Mouse (Mus musculus): ENCODE results near the gene Gm48552. TPM values are rescaled to one million over a fixed set of nuclear protein-coding genes. Genes with fewer than 3 reads are reported as not detected.

Gene Gm48552
- total and polyA plus RNA-seq, 3 experiments = 0.46 to 1.1 (median 0.98) TPM

DNA sequence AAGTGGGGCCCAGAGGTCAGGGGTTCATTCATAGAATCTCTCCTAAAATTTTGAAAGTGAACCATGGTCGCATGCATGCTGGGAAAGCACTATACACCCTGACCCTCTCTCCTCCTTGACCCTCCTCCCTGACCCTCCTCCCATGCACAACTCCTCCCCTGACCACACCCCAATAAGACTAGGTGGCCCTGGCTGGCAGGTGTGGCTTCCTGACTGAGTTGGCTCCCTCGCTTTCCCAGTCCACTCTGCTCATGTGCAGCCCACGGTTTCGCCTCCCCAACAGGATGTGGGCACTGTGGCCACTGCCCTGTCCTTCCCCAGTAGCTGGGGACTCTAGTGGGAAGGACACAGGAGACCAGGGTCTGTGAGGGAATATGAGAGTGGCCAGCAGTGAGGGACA is 21.5 kb downstream of the Gm48552 start:
- no peak overlapping the region for H3K9ac ChIP-seq (ENCODE audit: insufficient read depth, low read depth)
- H3K36me3 ChIP-seq (replicated peaks in 1 of 2; ENCODE audit: control insufficient read depth in 1 of 2, insufficient read depth in 1 of 2, low read length in 1 of 2) = peaks cover 39 to 55% of the 10 kb centered on the region in 2 experiments

DNA sequence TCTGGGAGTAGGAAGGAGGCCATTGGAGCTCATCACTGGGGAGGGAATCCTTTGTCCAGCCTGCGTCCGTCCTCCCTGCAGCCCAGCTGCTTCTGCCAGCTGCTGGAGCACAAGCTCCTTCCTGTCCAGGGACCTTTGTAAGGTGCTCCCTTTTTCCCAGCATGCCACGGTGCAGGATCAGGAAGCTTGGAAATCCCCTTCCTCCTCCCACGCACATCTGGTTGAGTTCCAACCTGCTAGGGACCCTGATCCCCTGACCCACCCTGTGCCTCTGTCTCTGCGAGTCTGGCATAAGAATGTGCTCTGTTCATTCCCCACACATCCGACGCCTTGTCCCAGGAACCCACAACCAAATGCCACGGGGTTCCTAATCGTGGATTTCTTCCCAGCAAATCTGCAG is 22.2 kb downstream of the Gm48552 start:
- H3K79me2 ChIP-seq (replicated peaks; ENCODE audit: control insufficient read depth, extremely low read depth, insufficient read depth, poor library complexity, severe bottlenecking) = 0 out of 2 replicates have a peak, but pooled peaks cover 5% of the 10 kb centered on the region
- TF ChIP-seq CHD2 (IDR thresholded peaks at IDR 0.05; ENCODE audit: low read length) (no peak), JUND (conservative IDR thresholded peaks at IDR 0.05; ENCODE audit: low read depth, low read length) (no peak), EP300 (IDR thresholded peaks at IDR 0.05; ENCODE audit: low read length) (0 out of 2 replicates have a peak, but pooled peaks have one; percentile 15), USF1 (IDR thresholded peaks at IDR 0.05; ENCODE audit: low read depth, low read length) (0 out of 2 replicates have a peak, but pooled peaks have one; percentile 0), SIN3A (IDR thresholded peaks at IDR 0.05; ENCODE audit: low read length) (no peak), JUN (IDR thresholded peaks at IDR 0.05; ENCODE audit: insufficient read depth, low read depth, low read length) (no peak)
- H3K4me1 ChIP-seq (ENCODE audit: control insufficient read depth in 1 of 2, insufficient read depth in 2 of 2) = peaks cover 73 to 91% of the 10 kb centered on the region in 2 experiments
- dilution Hi-C loops (cut with MboI; ENCODE audit: extremely low pct_ligation_motif_present, extremely low pct_unique_long_range_greater_than_20kb, low sequenced_read_pairs) = no loop called here
- H3K9ac ChIP-seq (ENCODE audit: insufficient read depth, low read depth) = no peak overlapping the region
- no peak for DNase-seq (ENCODE audit: extremely low read depth)
- H3K4me3 ChIP-seq (replicated peaks in 1 of 3; ENCODE audit: low read depth in 2 of 3, low read length in 2 of 3, poor library complexity in 1 of 3) = no peak overlapping the region
- peaks cover 32 to 55% of the 10 kb centered on the region in 2 experiments for H3K36me3 ChIP-seq (replicated peaks in 1 of 2; ENCODE audit: control insufficient read depth in 1 of 2, insufficient read depth in 1 of 2, low read length in 1 of 2)
- H3K27me3 ChIP-seq (replicated peaks) = no peaks in the 10 kb centered on the region
- no peaks in the 10 kb centered on the region for H3K9me3 ChIP-seq (replicated peaks; ENCODE audit: low read length)
- peak overlapping the region; percentile 61 for H3K27ac ChIP-seq (ENCODE audit: insufficient read depth, low read depth)
- H3K4me2 ChIP-seq (ENCODE audit: insufficient read depth, low read depth, poor library complexity, severe bottlenecking) = no peak overlapping the region
- in situ Hi-C loops (cut with MboI; ENCODE audit: low pct_ligation_motif_present, low pct_unique_long_range_greater_than_20kb, low sequenced_read_pairs) = no loop called here

More for the DNA sequence above, 21.5 kb downstream of the Gm48552 start:
- peak overlapping the region; percentile 61 for H3K27ac ChIP-seq (ENCODE audit: insufficient read depth, low read depth)
- H3K27me3 ChIP-seq (replicated peaks) = no peaks in the 10 kb centered on the region
- no peak overlapping the region for H3K4me2 ChIP-seq (ENCODE audit: insufficient read depth, low read depth, poor library complexity, severe bottlenecking)
- TF ChIP-seq NRF1 (IDR thresholded peaks at IDR 0.05; ENCODE audit: low read depth, low read length) (peak; percentile 24; the same call in 1 of the 2 replicates), MYC (IDR thresholded peaks at IDR 0.05; ENCODE audit: low read depth, low read length) (no peak), POLR2A (IDR thresholded peaks at IDR 0.05; ENCODE audit: low read depth, low read length) (no peak), MXI1 (IDR thresholded peaks at IDR 0.05; ENCODE audit: low read depth, low read length) (no peak)
- H3K4me3 ChIP-seq (replicated peaks in 1 of 3; ENCODE audit: low read depth in 2 of 3, low read length in 2 of 3, poor library complexity in 1 of 3) = peak overlapping the region in 1 of 3 experiments; percentile 18
- in situ Hi-C loops (cut with MboI; ENCODE audit: low pct_ligation_motif_present, low pct_unique_long_range_greater_than_20kb, low sequenced_read_pairs) = no loop called here
- dilution Hi-C loops (cut with MboI; ENCODE audit: extremely low pct_ligation_motif_present, extremely low pct_unique_long_range_greater_than_20kb, low sequenced_read_pairs) = no loop called here
- DNase-seq (ENCODE audit: extremely low read depth) = no peak
- H3K79me2 ChIP-seq (replicated peaks; ENCODE audit: control insufficient read depth, extremely low read depth, insufficient read depth, poor library complexity, severe bottlenecking) = 0 out of 2 replicates have a peak, but pooled peaks cover 5% of the 10 kb centered on the region
- H3K9me3 ChIP-seq (replicated peaks; ENCODE audit: low read length) = no peaks in the 10 kb centered on the region
- H3K4me1 ChIP-seq (ENCODE audit: control insufficient read depth in 1 of 2, insufficient read depth in 2 of 2) = peaks cover 72 to 94% of the 10 kb centered on the region in 2 experiments

DNA sequence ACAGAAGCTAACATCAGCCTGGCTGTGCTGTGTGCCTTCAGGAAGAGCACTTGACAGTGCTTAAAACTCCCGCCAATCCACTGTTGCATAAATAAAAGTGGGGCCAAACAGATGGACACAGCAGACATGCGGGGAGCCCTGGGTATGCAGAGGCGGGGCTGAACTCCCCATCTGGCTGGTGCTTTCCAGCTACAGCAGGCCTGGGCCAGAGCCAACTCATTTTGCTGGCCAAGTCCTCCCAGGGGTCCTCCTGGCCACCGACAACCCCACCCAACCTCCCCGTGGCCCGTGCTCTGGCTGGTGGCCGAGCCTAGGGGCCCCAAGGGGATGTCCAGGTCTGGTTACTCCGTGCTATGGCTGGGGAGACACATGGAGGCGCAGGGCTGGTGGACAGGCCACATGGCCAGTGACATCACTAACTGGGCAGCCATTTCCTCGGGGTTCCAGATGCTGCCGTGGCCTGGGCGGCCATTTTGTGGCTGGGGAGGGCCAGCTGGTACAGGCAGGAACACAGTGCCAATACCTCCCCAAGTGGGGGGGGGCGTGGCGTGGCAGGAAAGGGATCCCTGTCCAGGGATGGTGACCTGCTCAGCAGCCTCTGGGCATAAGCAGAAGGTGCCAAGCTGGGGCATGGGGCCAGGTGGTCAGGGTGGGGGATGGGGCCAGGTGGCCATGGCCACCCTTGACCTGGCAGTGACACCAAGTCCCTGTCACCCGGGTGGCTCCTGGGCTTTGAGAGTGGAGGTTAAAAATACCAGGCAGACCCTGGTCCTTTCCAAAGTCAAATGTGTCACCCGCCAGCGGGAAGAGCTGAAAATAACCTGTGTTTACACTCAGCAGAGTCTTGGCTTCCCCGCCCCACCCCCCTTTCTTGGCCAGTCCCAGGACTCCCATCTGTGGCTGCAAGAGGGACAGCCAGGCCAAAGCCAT is 22.9 kb downstream of the Gm48552 start:
- in situ Hi-C loops (cut with MboI; ENCODE audit: low pct_ligation_motif_present, low pct_unique_long_range_greater_than_20kb, low sequenced_read_pairs) (no loop called here), dilution Hi-C loops (cut with MboI; ENCODE audit: extremely low pct_ligation_motif_present, extremely low pct_unique_long_range_greater_than_20kb, low sequenced_read_pairs) (no loop called here)
- no peaks in the 10 kb centered on the region for H3K9me3 ChIP-seq (replicated peaks; ENCODE audit: low read length)
- H3K36me3 ChIP-seq (replicated peaks in 1 of 2; ENCODE audit: control insufficient read depth in 1 of 2, insufficient read depth in 1 of 2, low read length in 1 of 2) = peaks cover 25 to 52% of the 10 kb centered on the region in 2 experiments
- no peak overlapping the region; the same call in 1 of the 2 replicates for H3K4me2 ChIP-seq (ENCODE audit: insufficient read depth, low read depth, poor library complexity, severe bottlenecking)
- H3K79me2 ChIP-seq (replicated peaks; ENCODE audit: control insufficient read depth, extremely low read depth, insufficient read depth, poor library complexity, severe bottlenecking) = 0 out of 2 replicates have a peak, but pooled peaks cover 5% of the 10 kb centered on the region
- peak overlapping the region in 1 of 3 experiments; percentile 6 for H3K4me3 ChIP-seq (replicated peaks in 1 of 3; ENCODE audit: low read depth in 2 of 3, low read length in 2 of 3, poor library complexity in 1 of 3)
- no peaks in the 10 kb centered on the region for H3K27me3 ChIP-seq (replicated peaks)
- H3K9ac ChIP-seq (ENCODE audit: insufficient read depth, low read depth) = no peak overlapping the region
- TF ChIP-seq TCF12 (IDR thresholded peaks at IDR 0.05; ENCODE audit: low read depth, low read length) = peak; percentile 66
- TF ChIP-seq EP300 (IDR thresholded peaks at IDR 0.05; ENCODE audit: low read length) = no peak
- peak; percentile 37; the same call in 1 of the 2 replicates for TF ChIP-seq USF1 (IDR thresholded peaks at IDR 0.05; ENCODE audit: low read depth, low read length)
- 0 out of 2 replicates have a peak, but pooled peaks have one; percentile 38 for TF ChIP-seq IRF4 (IDR thresholded peaks at IDR 0.05; ENCODE audit: low read depth, low read length)
- peak; percentile 43; the same call in 1 of the 2 replicates for TF ChIP-seq MXI1 (IDR thresholded peaks at IDR 0.05; ENCODE audit: low read depth, low read length)
- TF ChIP-seq BHLHE40 (IDR thresholded peaks at IDR 0.05; ENCODE audit: low read depth, low read length) = peak; percentile 57
- TF ChIP-seq ETS1 (conservative IDR thresholded peaks at IDR 0.05; ENCODE audit: low read depth, low read length) = peak; percentile 62; the same call in 1 of the 2 replicates
- TF ChIP-seq ZC3H11A (IDR thresholded peaks at IDR 0.05; ENCODE audit: low read depth, low read length) = peak; percentile 77
- no peak for TF ChIP-seq ELF1 (IDR thresholded peaks at IDR 0.05; ENCODE audit: low read depth, low read length)
- TF ChIP-seq NRF1 (IDR thresholded peaks at IDR 0.05; ENCODE audit: low read depth, low read length) = peak; percentile 73
- H3K4me1 ChIP-seq (ENCODE audit: control insufficient read depth in 1 of 2, insufficient read depth in 2 of 2) = peaks cover 66 to 89% of the 10 kb centered on the region in 2 experiments
- H3K27ac ChIP-seq (ENCODE audit: insufficient read depth, low read depth) = peak overlapping the region; percentile 61
- DNase-seq (ENCODE audit: extremely low read depth) = no peak
